Mouse (Mus musculus): Measurements from ENCODE around the gene 9130023H24Rik. TPM values are rescaled to one million over a fixed set of nuclear protein-coding genes. Genes with fewer than 3 reads are reported as not detected.
A peak's percentile ranks its signal among the peaks of the same experiment; 100 is the strongest.

The 9130023H24Rik gene
- polyA plus RNA-seq, 1 experiment, result 2.1 TPM

DNA sequence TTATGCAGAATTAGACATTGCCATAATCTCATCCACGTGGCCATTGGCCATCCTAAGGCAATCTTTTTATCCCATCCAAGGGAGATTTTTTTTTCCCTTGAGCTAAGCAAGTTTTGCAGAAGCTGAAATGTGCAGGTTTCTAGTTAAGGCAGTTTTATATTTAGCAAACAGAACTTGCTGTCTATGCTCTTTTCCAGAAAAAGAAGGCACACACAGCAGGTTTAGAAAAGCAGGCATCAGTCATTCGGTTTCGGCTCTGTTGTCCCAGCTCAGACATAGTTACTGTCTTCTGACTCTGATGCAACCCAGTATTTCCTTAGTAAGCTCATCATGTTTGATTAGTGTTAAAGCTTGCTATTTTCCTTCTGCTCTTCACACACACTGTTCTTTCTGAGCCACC, 16.9 kb downstream of the 9130023H24Rik start:
- H3K4me3 ChIP-seq (ENCODE audit: insufficient read depth, poor library complexity, severe bottlenecking), result no peak overlapping the region
- H3K36me3 ChIP-seq (ENCODE audit: control insufficient read depth, insufficient read depth), result no peaks in the 10 kb centered on the region
- TF ChIP-seq CTCF (IDR thresholded peaks at IDR 0.05; ENCODE audit: control insufficient read depth, insufficient read depth, insufficient read length) (no peak), MYOG (IDR thresholded peaks at IDR 0.05; ENCODE audit: control insufficient read depth, extremely low read depth, insufficient read length) (no peak), MYOD1 (IDR thresholded peaks at IDR 0.05; ENCODE audit: control insufficient read depth, insufficient read length, low read depth) (no peak), CEBPB (IDR thresholded peaks at IDR 0.05; ENCODE audit: low read depth) (no peak), MAX (IDR thresholded peaks at IDR 0.05) (no peak), USF1 (IDR thresholded peaks at IDR 0.05; ENCODE audit: low read depth) (no peak), FOSL1 (IDR thresholded peaks at IDR 0.05; ENCODE audit: insufficient read depth, low read length, poor library complexity, severe bottlenecking) (no peak)
- peaks cover 27% of the 10 kb centered on the region for H3K27me3 ChIP-seq (ENCODE audit: control insufficient read depth, insufficient read depth, insufficient read length)
- no peaks in the 10 kb centered on the region for H3K79me2 ChIP-seq (ENCODE audit: control insufficient read depth, insufficient read depth)
- no peak overlapping the region for H3ac ChIP-seq (ENCODE audit: control insufficient read depth, insufficient read length, low read depth)
- no peaks in the 10 kb centered on the region for H3K79me3 ChIP-seq (ENCODE audit: low read depth)

DNA sequence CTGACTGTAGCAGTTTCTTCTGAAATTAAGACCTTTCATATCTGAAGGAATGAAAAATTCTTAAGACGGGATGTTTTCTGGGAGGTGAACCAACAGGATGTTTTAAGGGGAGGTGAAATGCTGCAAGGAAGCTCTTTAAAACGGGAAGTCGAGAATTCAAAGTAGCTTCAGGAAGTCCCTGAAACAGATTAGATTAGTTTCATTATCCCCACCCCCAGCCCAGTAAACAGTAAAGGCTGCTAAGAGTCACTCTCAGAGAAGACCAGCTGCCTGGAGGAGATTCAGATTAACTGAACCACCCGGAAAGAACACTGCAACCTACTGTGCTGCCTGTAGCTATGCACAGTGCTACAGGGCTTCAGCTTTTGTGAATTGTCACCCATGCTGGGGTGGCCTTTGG, 17.9 kb downstream of the 9130023H24Rik start:
- H3K79me3 ChIP-seq (ENCODE audit: low read depth), result no peaks in the 10 kb centered on the region
- peaks cover 27% of the 10 kb centered on the region for H3K27me3 ChIP-seq (ENCODE audit: control insufficient read depth, insufficient read depth, insufficient read length)
- no peak overlapping the region for H3K4me3 ChIP-seq (ENCODE audit: insufficient read depth, poor library complexity, severe bottlenecking)
- H3K79me2 ChIP-seq (ENCODE audit: control insufficient read depth, insufficient read depth), result no peaks in the 10 kb centered on the region
- H3ac ChIP-seq (ENCODE audit: control insufficient read depth, insufficient read length, low read depth), result no peak overlapping the region
- TF ChIP-seq CTCF (IDR thresholded peaks at IDR 0.05; ENCODE audit: control insufficient read depth, insufficient read depth, insufficient read length) (no peak), MYOD1 (IDR thresholded peaks at IDR 0.05; ENCODE audit: control insufficient read depth, insufficient read length, low read depth) (no peak), CEBPB (IDR thresholded peaks at IDR 0.05; ENCODE audit: low read depth) (no peak), FOSL1 (IDR thresholded peaks at IDR 0.05; ENCODE audit: insufficient read depth, low read length, poor library complexity, severe bottlenecking) (no peak), USF1 (IDR thresholded peaks at IDR 0.05; ENCODE audit: low read depth) (no peak), MAX (IDR thresholded peaks at IDR 0.05) (no peak), MYOG (IDR thresholded peaks at IDR 0.05; ENCODE audit: control insufficient read depth, extremely low read depth, insufficient read length) (no peak)
- H3K36me3 ChIP-seq (ENCODE audit: control insufficient read depth, insufficient read depth), result no peaks in the 10 kb centered on the region

GRCm38 (mm10) chr7:128209826-128210225, 28.0 kb downstream of the 9130023H24Rik start:
- no peak overlapping the region for H3K4me3 ChIP-seq (ENCODE audit: insufficient read depth, poor library complexity, severe bottlenecking)
- H3K79me3 ChIP-seq (ENCODE audit: low read depth), result no peaks in the 10 kb centered on the region
- TF ChIP-seq FOSL1 (IDR thresholded peaks at IDR 0.05; ENCODE audit: insufficient read depth, low read length, poor library complexity, severe bottlenecking), result no peak
- no peak for TF ChIP-seq MYOD1 (IDR thresholded peaks at IDR 0.05; ENCODE audit: control insufficient read depth, insufficient read length, low read depth)
- TF ChIP-seq MAX (IDR thresholded peaks at IDR 0.05), result no peak
- no peak for TF ChIP-seq CEBPB (IDR thresholded peaks at IDR 0.05; ENCODE audit: low read depth)
- no peak for TF ChIP-seq CTCF (IDR thresholded peaks at IDR 0.05; ENCODE audit: control insufficient read depth, insufficient read depth, insufficient read length)
- no peaks in the 10 kb centered on the region for H3K36me3 ChIP-seq (ENCODE audit: control insufficient read depth, insufficient read depth)
- peaks cover 17% of the 10 kb centered on the region for H3K27me3 ChIP-seq (ENCODE audit: control insufficient read depth, insufficient read depth, insufficient read length)
- no peak overlapping the region for H3ac ChIP-seq (ENCODE audit: control insufficient read depth, insufficient read length, low read depth)
- H3K79me2 ChIP-seq (ENCODE audit: control insufficient read depth, insufficient read depth), result no peaks in the 10 kb centered on the region

- Histone ChIP-seq H3ac (ENCODE audit: control insufficient read depth, insufficient read length, low read depth) (no peak overlapping the region), H3K79me3 (ENCODE audit: low read depth) (no peaks in the 10 kb centered on the region), H3K79me2 (ENCODE audit: control insufficient read depth, insufficient read depth) (no peaks in the 10 kb centered on the region), H3K36me3 (ENCODE audit: control insufficient read depth, insufficient read depth) (no peaks in the 10 kb centered on the region), H3K4me3 (ENCODE audit: insufficient read depth, poor library complexity, severe bottlenecking) (no peak overlapping the region), H3K27me3 (ENCODE audit: control insufficient read depth, insufficient read depth, insufficient read length) (peaks cover 19% of the 10 kb centered on the region)
- TF ChIP-seq CEBPB (IDR thresholded peaks at IDR 0.05; ENCODE audit: low read depth), result no peak
- TF ChIP-seq CTCF (IDR thresholded peaks at IDR 0.05; ENCODE audit: control insufficient read depth, insufficient read depth, insufficient read length), result peak; percentile 24
- TF ChIP-seq MYOD1 (IDR thresholded peaks at IDR 0.05; ENCODE audit: control insufficient read depth, insufficient read length, low read depth), result no peak
- TF ChIP-seq FOSL1 (IDR thresholded peaks at IDR 0.05; ENCODE audit: insufficient read depth, low read length, poor library complexity, severe bottlenecking), result no peak
- TF ChIP-seq MAX (IDR thresholded peaks at IDR 0.05), result no peak
These were observed 29.6 kb downstream of the 9130023H24Rik start for GRCm38 (mm10) chr7:128208187-128208586.

- H3K36me3 ChIP-seq (ENCODE audit: control insufficient read depth, insufficient read depth), result no peaks in the 10 kb centered on the region
- TF ChIP-seq MYOG (IDR thresholded peaks at IDR 0.05; ENCODE audit: control insufficient read depth, extremely low read depth, insufficient read length), result no peak
- no peak for TF ChIP-seq CEBPB (IDR thresholded peaks at IDR 0.05; ENCODE audit: low read depth)
- no peak for TF ChIP-seq MAX (IDR thresholded peaks at IDR 0.05)
- TF ChIP-seq CTCF (IDR thresholded peaks at IDR 0.05; ENCODE audit: control insufficient read depth, insufficient read depth, insufficient read length), result no peak
- H3K79me3 ChIP-seq (ENCODE audit: low read depth), result no peaks in the 10 kb centered on the region
- H3ac ChIP-seq (ENCODE audit: control insufficient read depth, insufficient read length, low read depth), result no peak within 1 kb of the TSS
- H3K27me3 ChIP-seq (ENCODE audit: control insufficient read depth, insufficient read depth, insufficient read length), result peaks cover 37% of the 10 kb centered on the region
- H3K79me2 ChIP-seq (ENCODE audit: control insufficient read depth, insufficient read depth), result no peaks in the 10 kb centered on the region
- no peak within 1 kb of the TSS for H3K4me3 ChIP-seq (ENCODE audit: insufficient read depth, poor library complexity, severe bottlenecking)
These were observed 31.7 kb downstream of the 9130023H24Rik start, which contains the start of gene Cox6a2 for GRCm38 (mm10) chr7:128206152-128206551. Cox6a2 (minus strand) TSS chr7:128206387.

DNA sequence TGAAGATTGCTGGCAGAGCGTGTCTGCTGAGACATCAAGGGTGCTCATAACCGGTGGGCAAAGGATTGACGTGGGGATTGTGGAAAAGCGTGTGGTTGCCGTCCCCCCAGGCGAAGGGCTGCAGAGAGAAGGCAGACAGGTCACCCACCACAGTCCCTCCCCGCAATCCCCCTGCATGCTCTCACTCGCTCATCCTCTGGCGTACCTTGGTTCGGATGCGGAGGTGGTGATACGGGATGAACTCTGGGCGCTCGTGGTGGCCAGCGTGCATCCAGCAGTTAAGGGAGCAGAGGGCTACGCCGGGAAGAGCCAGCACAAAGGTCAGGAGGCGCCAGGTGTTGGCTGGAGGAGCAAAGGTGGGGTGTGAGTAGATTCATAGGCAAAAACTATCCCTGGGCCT, 32.1 kb downstream of the 9130023H24Rik start:
- Histone ChIP-seq H3K4me3 (ENCODE audit: insufficient read depth, poor library complexity, severe bottlenecking) (no peak overlapping the region), H3K27me3 (ENCODE audit: control insufficient read depth, insufficient read depth, insufficient read length) (peaks cover 37% of the 10 kb centered on the region), H3K36me3 (ENCODE audit: control insufficient read depth, insufficient read depth) (no peaks in the 10 kb centered on the region), H3K79me3 (ENCODE audit: low read depth) (no peaks in the 10 kb centered on the region), H3K79me2 (ENCODE audit: control insufficient read depth, insufficient read depth) (no peaks in the 10 kb centered on the region), H3ac (ENCODE audit: control insufficient read depth, insufficient read length, low read depth) (no peak overlapping the region)
- TF ChIP-seq FOSL1 (IDR thresholded peaks at IDR 0.05; ENCODE audit: insufficient read depth, low read length, poor library complexity, severe bottlenecking), result no peak
- TF ChIP-seq MAX (IDR thresholded peaks at IDR 0.05), result no peak
- no peak for TF ChIP-seq CEBPB (IDR thresholded peaks at IDR 0.05; ENCODE audit: low read depth)
- TF ChIP-seq MYOD1 (IDR thresholded peaks at IDR 0.05; ENCODE audit: control insufficient read depth, insufficient read length, low read depth), result no peak
- no peak for TF ChIP-seq CTCF (IDR thresholded peaks at IDR 0.05; ENCODE audit: control insufficient read depth, insufficient read depth, insufficient read length)
- no peak for TF ChIP-seq USF1 (IDR thresholded peaks at IDR 0.05; ENCODE audit: low read depth)
- TF ChIP-seq MYOG (IDR thresholded peaks at IDR 0.05; ENCODE audit: control insufficient read depth, extremely low read depth, insufficient read length), result no peak

Data from C2C12 (cell line).